Mouse (Mus musculus) embryonic facial prominence, embryonic 14.5 days (tissue): Measurements from ENCODE around the gene Mrpl1. TPM values are rescaled to one million over a fixed set of nuclear protein-coding genes. Genes with fewer than 3 reads are reported as not detected.

Experiments used
- ATAC-seq: fragments of 200-750 bp; cut with Nextera tagmentation; 2 replicates; pipeline ENCODE4 v1.8.0; 2017; ENCODE audit warnings: low read depth, moderate number of reproducible peaks, moderate TSS enrichment
- DNase-seq: peaks from one replicate; pipeline ENCODE4 v3.0.0-alpha.2; 2015; ENCODE audit warnings: low spot score
- H3K27ac ChIP-seq: fragments of 300-500 bp; sonication (generic); replicated peaks from 2 replicates; pipeline ENCODE4 v1.5.1; 2014; ENCODE audit warnings: low read depth, mild to moderate bottlenecking, low read length, moderate library complexity
- H3K27me3 ChIP-seq: fragments of 300-500 bp; sonication (generic); replicated peaks from 2 replicates; pipeline ENCODE4 v1.6.1; 2014; ENCODE audit warnings: low read length; ENCODE audit not compliant: control insufficient read depth, insufficient read depth
- H3K36me3 ChIP-seq: fragments of 300-500 bp; sonication (generic); 2 replicates; pipeline ENCODE4 v1.6.1; 2014; ENCODE audit warnings: low read length, mixed read lengths; ENCODE audit not compliant: control insufficient read depth, insufficient read depth
- H3K4me1 ChIP-seq: fragments of 300-500 bp; sonication (generic); 2 replicates; pipeline ENCODE4 v1.6.1; 2014; ENCODE audit warnings: antibody characterized with exemption, low read length; ENCODE audit not compliant: control insufficient read depth, insufficient read depth
- H3K4me2 ChIP-seq: fragments of 300-500 bp; sonication (generic); 2 replicates; pipeline ENCODE4 v1.6.1; 2014; ENCODE audit warnings: low read depth, mild to moderate bottlenecking, low read length, moderate library complexity, mixed read lengths
- H3K4me3 ChIP-seq: fragments of 300-500 bp; sonication (generic); 2 replicates; pipeline ENCODE4 v1.5.1; 2014; ENCODE audit warnings: low read depth, mild to moderate bottlenecking, low read length
- H3K9ac ChIP-seq: fragments of 300-500 bp; sonication (generic); 2 replicates; pipeline ENCODE4 v1.6.1; 2014; ENCODE audit warnings: low read depth, mild to moderate bottlenecking, low read length, moderate library complexity, mixed read lengths
- H3K9me3 ChIP-seq: fragments of 300-500 bp; sonication (generic); 2 replicates; pipeline ENCODE4 v1.6.1; 2016; ENCODE audit warnings: low read length; ENCODE audit not compliant: control insufficient read depth
- whole genome bisulfite sequencing: fragments of 180-500 bp; shearing (Covaris S2); extraction: QIAGEN DNeasy Blood & Tissue Kit; methylation state at CpG from one replicate; pipeline ENCODE4 v1.1.7; 2014; 5-methylcytosine and 5-hydroxymethylcytosine counted together
- polyA plus RNA-seq: library from polyadenylated mRNA; unstranded; fragments of >200 nt; fragmentation: Nextera tagmentation; extraction: Ambion mirVana; gene quantifications from 2 replicates; pipeline ENCODE4 v1.2.1, GENCODE M21; 2014

Gene Mrpl1
- polyA plus RNA-seq, 1 experiment from 2014 or later = 18.6 TPM

- H3K27me3 ChIP-seq = no peaks in the 10 kb centered on the region
- H3K36me3 ChIP-seq = peaks cover 26% of the 10 kb centered on the region
- H3K9me3 ChIP-seq = no peaks in the 10 kb centered on the region
- whole genome bisulfite sequencing = 29% methylated on average over 1 of the region's 1 CpGs
- H3K4me1 ChIP-seq = no peaks in the 10 kb centered on the region
- no peak for ATAC-seq
- H3K9ac ChIP-seq = no peak overlapping the region
- no peak for DNase-seq
- no peak overlapping the region for H3K27ac ChIP-seq
- H3K4me3 ChIP-seq = no peak overlapping the region
- H3K4me2 ChIP-seq = no peak overlapping the region
Observed at GRCm38 (mm10) chr5:96244511-96244910, 35.2 kb downstream of the Mrpl1 start.

- Histone ChIP-seq H3K4me2 (no peak overlapping the region), H3K9ac (no peak overlapping the region), H3K4me1 (no peaks in the 10 kb centered on the region), H3K4me3 (no peak overlapping the region), H3K36me3 (no peaks in the 10 kb centered on the region), H3K27me3 (no peaks in the 10 kb centered on the region), H3K9me3 (no peaks in the 10 kb centered on the region), H3K27ac (no peak overlapping the region)
- DNase-seq (peak; percentile 31), ATAC-seq (peak; percentile 67)
- 66% methylated on average over 2 of the region's 2 CpGs for whole genome bisulfite sequencing
Observed at GRCm38 (mm10) chr5:96253995-96254394, 44.7 kb downstream of the Mrpl1 start.

- WGBS = 72% methylated on average over 3 of the region's 3 CpGs
- no peaks in the 10 kb centered on the region for H3K9me3 ChIP-seq
- no peak overlapping the region for H3K27ac ChIP-seq
- ATAC-seq (no peak), DNase-seq (no peak)
- H3K4me1 ChIP-seq = no peaks in the 10 kb centered on the region
- no peak overlapping the region for H3K4me3 ChIP-seq
- H3K9ac ChIP-seq = no peak overlapping the region
- no peak overlapping the region for H3K4me2 ChIP-seq
- no peaks in the 10 kb centered on the region for H3K27me3 ChIP-seq
- H3K36me3 ChIP-seq = no peaks in the 10 kb centered on the region
Observed at GRCm38 (mm10) chr5:96255166-96255565, 45.9 kb downstream of the Mrpl1 start.

GRCm38 (mm10) chr5:96258210-96258609, 48.9 kb downstream of the Mrpl1 start:
- no peak overlapping the region for H3K27ac ChIP-seq
- ATAC-seq (no peak), DNase-seq (peak; percentile 59)
- WGBS = 81% methylated on average over 5 of the region's 5 CpGs
- no peaks in the 10 kb centered on the region for H3K4me1 ChIP-seq
- no peak overlapping the region for H3K4me3 ChIP-seq
- no peak overlapping the region for H3K4me2 ChIP-seq
- no peak overlapping the region for H3K9ac ChIP-seq
- peaks cover 7% of the 10 kb centered on the region for H3K36me3 ChIP-seq
- no peaks in the 10 kb centered on the region for H3K27me3 ChIP-seq
- no peaks in the 10 kb centered on the region for H3K9me3 ChIP-seq

GRCm38 (mm10) chr5:96267017-96267702, 57.9 kb downstream of the Mrpl1 start:
- Histone ChIP-seq H3K27ac (no peak overlapping the region), H3K4me3 (no peak overlapping the region), H3K27me3 (no peaks in the 10 kb centered on the region), H3K4me2 (no peak overlapping the region), H3K9ac (no peak overlapping the region), H3K9me3 (no peaks in the 10 kb centered on the region), H3K4me1 (no peaks in the 10 kb centered on the region), H3K36me3 (peaks cover 27% of the 10 kb centered on the region)
- WGBS = 58% methylated on average over 3 of the region's 3 CpGs
- peak; percentile 67; the same call in 1 of the 2 replicates for ATAC-seq
- DNase-seq = peak; percentile 86

GRCm38 (mm10) chr5:96271070-96271469, 61.8 kb downstream of the Mrpl1 start:
- Histone ChIP-seq H3K4me1 (no peaks in the 10 kb centered on the region), H3K9ac (no peak overlapping the region), H3K9me3 (no peaks in the 10 kb centered on the region), H3K36me3 (0 out of 2 replicates have a peak, but pooled peaks cover 2% of the 10 kb centered on the region), H3K27me3 (no peaks in the 10 kb centered on the region), H3K4me2 (no peak overlapping the region), H3K27ac (no peak overlapping the region), H3K4me3 (no peak overlapping the region)
- no peak for ATAC-seq
- DNase-seq = no peak
- 70% methylated on average over 6 of the region's 6 CpGs for WGBS

- no peak overlapping the region for H3K4me2 ChIP-seq
Observed at GRCm38 (mm10) chr5:96305786-96306185, 96.5 kb downstream of the Mrpl1 start.

GRCm38 (mm10) chr5:96306271-96306670, 97.0 kb downstream of the Mrpl1 start:
- Histone ChIP-seq H3K9ac (no peak overlapping the region), H3K9me3 (no peaks in the 10 kb centered on the region), H3K27me3 (no peaks in the 10 kb centered on the region), H3K27ac (no peak overlapping the region), H3K4me3 (no peak overlapping the region), H3K4me2 (no peak overlapping the region), H3K4me1 (no peaks in the 10 kb centered on the region; the same call in 1 of the 2 replicates), H3K36me3 (no peaks in the 10 kb centered on the region)
- DNase-seq (no peak), ATAC-seq (no peak)
- WGBS = 58% methylated on average over 1 of the region's 1 CpGs

More at GRCm38 (mm10) chr5:96305786-96306185, 96.5 kb downstream of the Mrpl1 start:
- Histone ChIP-seq H3K4me3 (no peak overlapping the region), H3K27ac (no peak overlapping the region), H3K36me3 (no peaks in the 10 kb centered on the region), H3K9ac (no peak overlapping the region), H3K27me3 (no peaks in the 10 kb centered on the region), H3K9me3 (no peaks in the 10 kb centered on the region), H3K4me1 (no peaks in the 10 kb centered on the region)
- no peak for DNase-seq
- ATAC-seq = no peak
- 38% methylated on average over 8 of the region's 8 CpGs for WGBS

- H3K4me3 ChIP-seq = no peak overlapping the region
- H3K9ac ChIP-seq = no peak overlapping the region
- H3K4me1 ChIP-seq = no peaks in the 10 kb centered on the region; the same call in 1 of the 2 replicates
- ATAC-seq = no peak
- no peaks in the 10 kb centered on the region for H3K27me3 ChIP-seq
- H3K36me3 ChIP-seq = no peaks in the 10 kb centered on the region
- no peak overlapping the region for H3K27ac ChIP-seq
- no peak overlapping the region for H3K4me2 ChIP-seq
- 69% methylated on average over 5 of the region's 5 CpGs for WGBS
- DNase-seq = no peak
- H3K9me3 ChIP-seq = no peaks in the 10 kb centered on the region
Observed at GRCm38 (mm10) chr5:96306826-96307225, 97.5 kb downstream of the Mrpl1 start.
